Mouse (Mus musculus) midbrain, embryonic 10.5 days (tissue): ENCODE measurements at regions not wholly inside any gene's neighbourhood (a gene's known extent, or its start where the extent isn't known, plus 50 kb on each side); places are given as distances from the start of the nearest gene placed in this dataset.

ENCODE experiments used
- DNase-seq: peaks from one replicate; pipeline ENCODE4 v3.0.0-alpha.2; 2017; ENCODE audit warnings: low spot score
- H3K27ac ChIP-seq: fragments of 300-500 bp; sonication (generic); replicated peaks from 2 replicates; pipeline ENCODE4 v1.5.1; 2016; ENCODE audit warnings: mild to moderate bottlenecking
- H3K27me3 ChIP-seq: fragments of 300-500 bp; sonication (generic); 2 replicates; pipeline ENCODE4 v1.6.1; 2016; ENCODE audit warnings: low read depth, mild to moderate bottlenecking; ENCODE audit not compliant: poor library complexity, severe bottlenecking
- H3K36me3 ChIP-seq: fragments of 300-500 bp; sonication (generic); 2 replicates; pipeline ENCODE4 v1.6.1; 2016; ENCODE audit warnings: mild to moderate bottlenecking, moderate library complexity
- H3K4me1 ChIP-seq: fragments of 300-500 bp; sonication (generic); 2 replicates; pipeline ENCODE4 v1.6.1; 2016
- H3K4me3 ChIP-seq: fragments of 300-500 bp; sonication (generic); 2 replicates; pipeline ENCODE4 v1.5.1; 2016; ENCODE audit warnings: mild to moderate bottlenecking, moderate library complexity
- H3K9me3 ChIP-seq: fragments of 300-500 bp; sonication (generic); replicated peaks from 2 replicates; pipeline ENCODE4 v1.6.1; 2016; ENCODE audit warnings: mild to moderate bottlenecking
- WGBS: fragments of 180-500 bp; shearing (Covaris S2); methylation state at CpG from one replicate; pipeline ENCODE4 v1.1.7; 2016; 5-methylcytosine and 5-hydroxymethylcytosine counted together

DNA sequence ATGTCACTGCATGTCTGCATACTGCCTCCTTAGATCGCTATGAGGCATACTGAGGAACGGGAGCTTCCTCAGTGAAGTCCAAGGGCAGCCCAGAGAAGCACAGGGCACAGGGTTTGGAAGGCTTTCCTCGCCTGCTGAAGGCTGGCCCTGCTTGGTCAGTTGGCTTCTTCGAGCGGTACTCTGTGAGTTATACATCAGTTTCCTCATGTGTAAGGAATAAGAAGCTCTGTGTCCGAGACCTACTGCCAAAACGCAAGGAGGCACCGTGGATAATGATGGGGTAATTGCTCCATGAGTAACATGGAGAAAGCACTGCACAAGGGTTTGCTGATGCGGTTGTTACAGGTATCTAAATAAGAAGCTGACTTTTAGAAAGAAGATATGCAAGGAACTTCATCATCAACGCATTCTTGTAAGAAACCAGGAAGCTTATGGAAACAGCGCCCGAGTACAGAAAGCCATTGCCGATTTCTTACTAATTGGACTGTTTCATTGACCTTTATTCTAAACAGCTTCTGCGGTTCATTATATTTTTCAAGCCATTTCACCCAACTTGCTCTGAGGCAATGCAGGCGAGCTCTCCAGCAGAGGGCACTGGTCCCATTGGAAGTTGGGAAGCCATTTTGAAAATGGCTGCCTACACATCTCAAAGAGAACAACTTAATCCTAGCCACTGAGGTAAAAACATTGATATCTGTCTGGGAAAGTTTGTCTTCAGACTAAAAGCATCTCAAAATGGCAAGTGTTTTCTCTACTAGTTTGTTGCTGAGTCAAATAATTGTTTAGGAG, 241.8 kb upstream of the Irx5 start:
- 89% methylated on average over 15 of the region's 15 CpGs for WGBS
- Histone ChIP-seq H3K4me1 (peaks cover 29% of the 10 kb centered on the region), H3K27me3 (peaks cover 53% of the 10 kb centered on the region), H3K36me3 (no peaks in the 10 kb centered on the region), H3K27ac (peak overlapping the region; percentile 82), H3K4me3 (no peak overlapping the region), H3K9me3 (no peaks in the 10 kb centered on the region)
- peak; percentile 31 for DNase-seq

DNA sequence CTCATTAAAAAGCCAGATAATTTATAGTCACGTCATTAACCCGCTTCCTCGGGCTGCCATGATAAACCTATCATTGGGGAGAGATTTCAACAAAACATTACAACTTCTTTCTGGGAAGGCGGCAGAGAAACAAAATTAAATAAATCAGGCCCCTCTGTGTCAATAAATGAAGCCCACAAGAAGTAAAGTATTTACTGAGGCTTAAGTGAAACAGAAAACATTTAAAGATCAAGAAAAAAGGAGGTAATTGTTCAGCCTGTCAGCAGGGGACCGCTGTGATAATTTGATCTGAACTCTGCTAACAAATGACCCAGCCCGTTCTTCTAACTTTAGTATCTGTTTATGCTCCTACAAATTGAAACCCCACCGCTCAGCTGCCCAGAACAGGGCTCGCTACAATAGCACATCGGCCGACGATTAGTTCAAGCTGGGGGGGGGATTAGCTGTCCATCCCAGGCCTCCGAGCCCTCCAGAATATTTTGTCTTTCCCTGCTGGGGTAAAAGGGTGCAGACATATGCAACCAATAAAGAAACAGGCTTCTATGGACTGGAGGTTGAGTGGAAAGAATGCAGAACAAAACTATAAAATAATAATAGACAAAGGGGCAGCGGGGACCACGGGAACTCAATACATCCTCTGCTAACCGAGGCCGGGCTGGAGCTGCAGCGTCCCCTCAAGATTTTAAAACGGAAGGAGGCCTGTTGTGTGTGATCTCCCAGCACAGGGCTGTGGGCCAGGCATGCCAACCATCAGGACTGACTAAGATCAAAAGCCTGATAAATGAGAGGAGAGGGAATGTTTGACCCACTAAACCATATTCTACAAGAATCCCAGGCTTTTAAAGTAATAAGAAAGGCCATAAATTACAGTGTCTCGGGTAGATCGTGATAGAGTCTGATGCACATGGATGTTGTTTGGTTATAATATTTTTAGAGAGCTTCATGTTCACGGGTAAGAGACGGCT, 242.8 kb upstream of the Irx5 start:
- Histone ChIP-seq H3K4me3 (peak overlapping the region; percentile 32), H3K4me1 (peaks cover 29% of the 10 kb centered on the region), H3K36me3 (no peaks in the 10 kb centered on the region), H3K27ac (peak overlapping the region; percentile 82), H3K9me3 (no peaks in the 10 kb centered on the region), H3K27me3 (peaks cover 43% of the 10 kb centered on the region)
- WGBS: 17% methylated on average over 22 of the region's 22 CpGs
- peak; percentile 59 for DNase-seq

- no peaks in the 10 kb centered on the region for H3K36me3 ChIP-seq
- H3K27ac ChIP-seq: peak overlapping the region; percentile 82
- 2% methylated on average over 9 of the region's 9 CpGs for WGBS
- DNase-seq: peak; percentile 62
- H3K27me3 ChIP-seq: peaks cover 36% of the 10 kb centered on the region
- peaks cover 29% of the 10 kb centered on the region for H3K4me1 ChIP-seq
- peak overlapping the region; percentile 32 for H3K4me3 ChIP-seq
- H3K9me3 ChIP-seq: no peaks in the 10 kb centered on the region
Measured at GRCm38 (mm10) chr8:92113901-92114300, 243.5 kb upstream of the Irx5 start.

DNA sequence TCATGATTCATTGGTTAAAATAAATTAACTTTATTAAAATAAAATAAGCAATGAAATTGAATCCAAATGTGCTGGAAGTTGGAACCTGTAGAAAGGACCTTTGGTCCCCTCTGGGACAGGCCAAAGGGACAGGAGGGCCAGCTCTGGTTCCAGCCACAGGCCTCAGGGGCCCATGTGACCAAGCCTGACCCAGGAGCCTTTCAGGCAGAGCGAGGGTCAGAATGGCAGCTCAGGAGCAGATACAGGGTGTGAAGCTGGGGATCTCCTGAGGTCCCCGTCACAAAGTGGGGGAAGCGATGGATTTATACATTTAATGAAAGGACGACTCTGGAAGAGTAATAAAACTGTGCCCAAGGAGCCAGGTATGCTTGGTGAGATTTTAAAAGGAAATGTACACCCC, 244.0 kb upstream of the Irx5 start:
- Histone ChIP-seq H3K36me3 (no peaks in the 10 kb centered on the region), H3K9me3 (no peaks in the 10 kb centered on the region), H3K4me3 (0 out of 2 replicates have a peak overlapping the region, but pooled peaks have one; percentile 32), H3K27ac (peak overlapping the region; percentile 82), H3K27me3 (peaks cover 31% of the 10 kb centered on the region), H3K4me1 (peaks cover 29% of the 10 kb centered on the region)
- DNase-seq: peak; percentile 31
- WGBS: 24% methylated on average over 4 of the region's 4 CpGs

- WGBS: 73% methylated on average over 6 of the region's 6 CpGs
- H3K27ac ChIP-seq: no peak overlapping the region
Measured at GRCm38 (mm10) chr8:92104561-92104960, 252.9 kb upstream of the Irx5 start.

DNA sequence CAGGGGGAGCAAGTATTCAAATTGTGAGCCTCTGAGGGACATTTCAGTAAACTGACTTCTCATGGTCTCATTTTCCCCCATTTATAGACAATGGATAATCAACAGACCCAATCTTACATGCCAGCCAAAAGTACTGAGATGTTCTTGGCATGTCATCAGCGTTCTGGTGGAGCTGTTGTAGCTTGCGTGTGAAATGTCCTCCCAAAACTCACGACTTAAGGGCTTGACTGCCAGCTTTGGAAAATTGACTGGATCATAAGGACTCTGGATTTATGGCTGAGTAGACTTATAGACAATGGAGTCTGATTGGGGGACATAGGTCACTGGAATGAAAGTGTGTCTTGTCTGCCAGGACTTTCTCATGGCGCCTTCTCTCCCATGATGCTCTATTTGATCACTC, 254.9 kb upstream of the Irx5 start:
- Histone ChIP-seq H3K27ac (no peak overlapping the region), H3K9me3 (no peaks in the 10 kb centered on the region), H3K4me3 (no peak overlapping the region), H3K27me3 (peaks cover 13% of the 10 kb centered on the region; the same call in 1 of the 2 replicates), H3K36me3 (no peaks in the 10 kb centered on the region), H3K4me1 (peaks cover 5% of the 10 kb centered on the region; the same call in 1 of the 2 replicates)
- 89% methylated on average over 4 of the region's 4 CpGs for WGBS
- DNase-seq: no peak

More at GRCm38 (mm10) chr8:92104561-92104960, 252.9 kb upstream of the Irx5 start:
- Histone ChIP-seq H3K9me3 (no peaks in the 10 kb centered on the region), H3K4me1 (peaks cover 5% of the 10 kb centered on the region; the same call in 1 of the 2 replicates), H3K4me3 (no peak overlapping the region), H3K36me3 (no peaks in the 10 kb centered on the region), H3K27me3 (no peaks in the 10 kb centered on the region)
- no peak for DNase-seq

- Histone ChIP-seq H3K27ac (no peak overlapping the region), H3K27me3 (peaks cover 56% of the 10 kb centered on the region), H3K36me3 (no peaks in the 10 kb centered on the region), H3K4me1 (peaks cover 23% of the 10 kb centered on the region), H3K4me3 (no peak overlapping the region), H3K9me3 (no peaks in the 10 kb centered on the region)
- WGBS: 45% methylated on average over 12 of the region's 12 CpGs
- DNase-seq: peak; percentile 19
Measured at GRCm38 (mm10) chr8:92095276-92095675, 262.1 kb upstream of the Irx5 start.

GRCm38 (mm10) chr8:92084124-92084523, 273.3 kb upstream of the Irx5 start:
- H3K27me3 ChIP-seq: peaks cover 20% of the 10 kb centered on the region
- no peaks in the 10 kb centered on the region for H3K36me3 ChIP-seq
- no peaks in the 10 kb centered on the region for H3K9me3 ChIP-seq
- no peak overlapping the region for H3K27ac ChIP-seq
- H3K4me3 ChIP-seq: no peak overlapping the region
- H3K4me1 ChIP-seq: peaks cover 9% of the 10 kb centered on the region
- WGBS: 75% methylated on average over 2 of the region's 2 CpGs
- no peak for DNase-seq

- H3K27me3 ChIP-seq: peaks cover 32% of the 10 kb centered on the region
- H3K9me3 ChIP-seq: no peaks in the 10 kb centered on the region
- H3K36me3 ChIP-seq: no peaks in the 10 kb centered on the region
- DNase-seq: no peak
- no peak overlapping the region for H3K4me3 ChIP-seq
- H3K4me1 ChIP-seq: peaks cover 15% of the 10 kb centered on the region
- no peak overlapping the region for H3K27ac ChIP-seq
- 91% methylated on average over 6 of the region's 6 CpGs for WGBS
Measured at GRCm38 (mm10) chr8:92081900-92082299, 275.5 kb upstream of the Irx5 start.

DNA sequence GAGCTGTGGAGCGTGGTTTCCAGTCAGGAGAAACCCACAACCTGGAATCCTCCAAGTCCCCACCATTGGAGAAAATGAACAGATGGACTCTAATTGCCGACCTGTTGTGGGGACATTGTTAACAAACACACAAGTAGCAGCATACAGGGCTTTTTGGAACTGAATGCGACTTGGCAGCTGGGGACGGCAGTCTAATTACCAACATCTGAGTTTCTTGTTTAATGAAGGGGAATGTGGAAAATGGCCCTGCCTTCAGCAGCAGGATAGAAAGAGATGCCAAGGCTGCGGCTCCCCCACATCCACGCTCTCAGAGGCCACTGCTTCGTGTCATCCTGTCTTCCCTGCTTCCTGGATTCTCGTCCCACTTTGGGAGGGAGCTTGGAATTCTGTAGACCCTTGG, 276.6 kb upstream of the Irx5 start:
- Histone ChIP-seq H3K27me3 (peaks cover 43% of the 10 kb centered on the region), H3K4me1 (peaks cover 15% of the 10 kb centered on the region), H3K27ac (no peak overlapping the region), H3K4me3 (no peak overlapping the region), H3K36me3 (no peaks in the 10 kb centered on the region), H3K9me3 (no peaks in the 10 kb centered on the region)
- DNase-seq: no peak
- 89% methylated on average over 8 of the region's 8 CpGs for WGBS

DNA sequence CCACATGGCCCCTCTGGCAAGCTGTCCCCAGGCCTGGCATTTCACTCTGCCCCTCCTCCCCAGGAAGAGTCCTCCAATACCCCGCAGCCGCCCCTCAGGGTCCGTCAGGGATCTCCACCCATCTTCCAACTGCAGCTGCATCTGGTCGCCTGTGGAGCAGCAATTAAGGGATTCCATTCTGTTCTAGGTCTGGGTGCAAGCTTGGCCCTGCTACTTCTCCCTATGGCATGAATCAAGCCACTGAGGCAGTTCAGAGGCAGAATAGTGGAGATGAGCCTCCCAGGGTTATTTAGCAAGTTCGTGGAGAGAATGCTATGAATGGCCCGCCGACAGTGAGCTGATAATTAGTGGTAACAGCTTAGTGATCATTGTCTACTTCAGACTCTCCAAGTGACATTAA, 275.7 kb upstream of the Irx3 start:
- Histone ChIP-seq H3K4me1 (peaks cover 29% of the 10 kb centered on the region), H3K9me3 (no peaks in the 10 kb centered on the region), H3K27me3 (peaks cover 74% of the 10 kb centered on the region), H3K27ac (0 out of 2 replicates have a peak overlapping the region, but pooled peaks have one; percentile 1), H3K4me3 (no peak overlapping the region), H3K36me3 (no peaks in the 10 kb centered on the region)
- no peak for DNase-seq
- 57% methylated on average over 7 of the region's 7 CpGs for WGBS

- Histone ChIP-seq H3K27me3 (peaks cover 98% of the 10 kb centered on the region), H3K4me3 (peak overlapping the region; percentile 22; the same call in 1 of the 2 replicates), H3K27ac (peak overlapping the region; percentile 78), H3K4me1 (peaks cover 55% of the 10 kb centered on the region), H3K9me3 (no peaks in the 10 kb centered on the region), H3K36me3 (no peaks in the 10 kb centered on the region)
- no peak for DNase-seq
- WGBS: 10% methylated on average over 6 of the region's 6 CpGs
Measured at GRCm38 (mm10) chr8:92072254-92072615, 270.4 kb upstream of the Irx3 start.
